Mouse (Mus musculus) heart, adult 8-10 months (tissue): ENCODE data around the gene Gemin5. TPM values are rescaled to one million over a fixed set of nuclear protein-coding genes. Genes with fewer than 3 reads are reported as not detected.
"Not testable (repeated sequence)": the region's sequence is repeated elsewhere in the genome, so short reads cannot be mapped to it uniquely, and the experiment has no call there.

Experiments used
- DNase-seq: peaks from one replicate; pipeline ENCODE4 v3.0.0; 2022; ENCODE audit warnings: low spot score
- total RNA-seq, 4 experiments: library from RNA; stranded (reverse); gene quantifications; 2 replicates each; pipeline ENCODE4 v1.2.4; 2022

Gemin5 gene
- total RNA-seq, 4 experiments from 2014 or later: 8.8 to 9.6 (median 9.2) TPM

- no peak for DNase-seq
These were observed 51.8 kb downstream of the Gemin5 start for GRCm38 (mm10) chr11:58116560-58116959.

GRCm38 (mm10) chr11:58107664-58108337 is 60.5 kb downstream of the Gemin5 start:
- no peak for DNase-seq

- DNase-seq: no peak
These were observed 61.3 kb downstream of the Gemin5 start for GRCm38 (mm10) chr11:58107009-58107408.

- DNase-seq: peak; percentile 33
These were observed 64.0 kb downstream of the Gemin5 start for GRCm38 (mm10) chr11:58104351-58104791.

DNA sequence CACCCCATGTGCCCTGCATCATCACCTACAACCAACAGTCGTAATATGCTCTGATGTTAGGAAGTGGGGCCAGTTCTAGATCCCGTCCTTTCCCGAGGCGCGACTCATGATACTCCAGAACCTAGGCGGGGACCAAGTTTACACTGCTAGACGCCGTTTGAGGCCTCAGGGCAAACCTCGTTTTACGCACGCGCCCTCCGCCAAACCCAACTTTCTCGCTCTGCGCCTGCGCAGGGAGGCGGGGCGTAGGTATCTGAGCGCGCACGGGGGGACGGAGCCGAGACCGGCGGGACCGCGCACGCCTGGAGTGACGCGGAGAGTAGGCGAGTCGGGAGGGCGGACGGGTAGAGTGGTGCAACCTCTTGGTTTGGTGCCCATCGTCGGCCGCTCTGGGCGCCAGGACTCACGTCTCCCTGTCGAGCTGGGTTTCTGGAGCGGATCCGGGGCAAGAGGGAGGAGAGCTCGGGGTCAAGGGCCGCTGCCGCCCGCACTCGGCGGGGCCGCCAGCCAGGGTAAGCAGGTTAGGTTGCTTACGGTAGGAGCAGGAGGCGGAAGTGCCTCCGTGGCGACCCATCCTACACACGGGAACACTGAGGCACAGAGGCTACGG is 64.5 kb downstream of the Gemin5 start, which contains the start of gene Cnot8:
Gene Cnot8 (plus strand): TSS at position 457 of the 610 bp plus-strand sequence.
- DNase-seq: peak; percentile 99

DNA sequence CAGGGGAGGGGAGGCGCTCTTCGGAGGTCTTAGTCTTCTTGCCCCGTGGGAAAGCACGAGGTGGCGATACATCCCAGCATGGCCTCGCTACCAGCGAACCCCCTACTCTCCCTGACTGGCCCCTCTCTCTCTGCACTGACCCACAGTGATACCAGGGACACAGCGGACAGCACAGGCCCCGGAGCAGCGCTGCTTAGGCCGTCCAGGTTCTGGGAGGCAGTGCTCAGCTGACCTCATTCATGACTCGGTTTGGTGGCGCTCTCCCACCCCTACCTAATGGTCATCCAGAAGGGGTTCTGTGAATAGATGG is 65.0 kb downstream of the Gemin5 start:
- no peak for DNase-seq

- no peak for DNase-seq
These were observed 65.6 kb downstream of the Gemin5 start for GRCm38 (mm10) chr11:58102581-58103343.

DNA sequence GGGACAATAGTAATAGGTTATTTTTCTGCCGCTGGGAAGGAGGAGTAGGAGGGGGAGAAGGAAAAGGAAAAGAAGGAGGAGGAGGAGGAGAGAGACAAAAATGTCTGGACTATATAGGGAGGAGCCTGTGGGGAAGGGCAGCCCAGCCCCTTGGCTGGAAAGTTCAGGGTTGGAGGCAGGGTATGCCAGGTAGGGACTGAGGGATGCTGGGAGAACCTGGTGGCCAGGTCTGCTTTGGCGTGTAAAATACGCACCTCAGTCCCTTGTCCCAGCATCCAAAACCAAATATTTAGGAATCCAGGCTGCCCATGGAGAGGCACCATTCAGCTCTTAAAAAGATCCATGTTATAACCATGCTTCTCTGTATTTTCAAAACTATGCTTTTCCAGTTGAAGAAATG is 66.2 kb downstream of the Gemin5 start:
- no peak for DNase-seq

- DNase-seq: no peak
These were observed 67.1 kb downstream of the Gemin5 start for GRCm38 (mm10) chr11:58101194-58101720.

DNA sequence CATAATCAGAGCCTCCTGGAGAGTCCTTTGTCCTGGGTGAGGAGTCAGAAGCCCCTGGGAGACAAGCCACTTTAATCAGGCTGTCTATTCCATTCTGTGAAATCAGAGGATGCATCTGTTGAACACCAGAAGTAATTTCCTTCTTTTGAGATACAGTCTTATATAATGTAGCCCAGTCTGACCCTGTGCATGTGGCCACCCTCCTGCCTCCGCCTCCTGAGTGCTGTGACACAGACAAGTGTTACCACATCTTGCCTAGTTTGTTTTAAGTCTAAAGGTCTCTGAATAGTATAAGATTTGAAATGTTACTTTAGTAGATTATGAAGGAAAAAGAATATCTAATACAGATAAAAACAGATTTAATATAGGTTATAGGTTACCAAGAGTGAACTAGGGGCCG is 68.3 kb downstream of the Gemin5 start:
- DNase-seq: no peak

DNA sequence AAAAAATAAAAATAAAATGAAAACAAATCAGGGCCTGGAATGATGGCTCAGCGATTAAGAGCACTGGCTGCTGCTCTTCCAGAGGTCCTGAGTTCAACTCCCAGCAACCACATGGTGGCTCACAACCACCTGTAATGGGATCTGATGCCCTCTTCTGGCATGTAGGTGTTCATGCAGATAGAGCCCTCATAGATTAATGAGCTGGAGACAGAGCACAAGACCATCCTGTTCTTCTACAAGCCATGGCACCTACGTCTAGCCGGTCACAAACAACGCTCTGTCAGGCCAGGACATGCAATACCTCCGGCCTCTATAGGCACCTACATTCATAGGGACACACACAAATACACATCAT is 70.0 kb downstream of the Gemin5 start:
- not testable (repeated sequence) for DNase-seq

- DNase-seq: no peak
These were observed 70.5 kb downstream of the Gemin5 start for GRCm38 (mm10) chr11:58097621-58098365.

DNA sequence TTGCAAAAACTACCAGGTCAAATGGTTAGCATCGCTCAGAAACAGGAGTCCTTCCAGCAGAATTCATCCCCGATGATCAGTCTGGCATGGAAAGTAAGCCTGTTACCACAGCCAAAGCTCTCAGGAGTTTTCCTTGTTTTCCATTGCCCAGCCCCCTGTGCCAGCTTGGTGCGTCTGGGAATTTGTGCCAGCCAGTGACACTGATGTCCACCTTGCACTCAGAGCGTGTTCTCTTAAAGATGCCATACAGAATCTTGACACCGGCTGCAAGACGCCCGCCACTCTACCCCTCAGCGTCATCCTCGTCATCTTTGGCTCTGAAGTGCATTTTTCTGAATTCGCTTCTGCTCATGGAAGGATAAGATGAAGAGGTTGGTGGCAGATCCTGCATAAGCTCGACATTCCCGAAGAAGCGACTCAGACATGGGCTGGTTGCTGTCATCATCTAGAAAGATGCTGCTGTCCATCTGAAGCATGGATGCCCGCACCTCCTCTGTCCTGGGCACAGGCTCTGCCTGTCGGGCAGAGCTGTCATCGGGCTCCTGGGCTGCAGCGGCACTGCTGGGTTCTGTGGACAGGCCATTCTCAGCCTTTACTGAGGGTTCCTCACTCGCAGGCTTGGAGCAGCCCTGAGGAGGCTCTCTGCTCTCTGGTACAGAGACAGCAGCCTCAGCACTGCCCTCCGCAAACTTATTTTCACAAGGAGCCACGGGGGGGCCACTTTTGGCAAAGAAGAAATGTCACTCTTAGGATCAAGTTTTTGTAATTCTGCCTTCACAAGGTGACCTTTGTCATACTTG is 71.3 kb downstream of the Gemin5 start:
- DNase-seq: no peak

DNA sequence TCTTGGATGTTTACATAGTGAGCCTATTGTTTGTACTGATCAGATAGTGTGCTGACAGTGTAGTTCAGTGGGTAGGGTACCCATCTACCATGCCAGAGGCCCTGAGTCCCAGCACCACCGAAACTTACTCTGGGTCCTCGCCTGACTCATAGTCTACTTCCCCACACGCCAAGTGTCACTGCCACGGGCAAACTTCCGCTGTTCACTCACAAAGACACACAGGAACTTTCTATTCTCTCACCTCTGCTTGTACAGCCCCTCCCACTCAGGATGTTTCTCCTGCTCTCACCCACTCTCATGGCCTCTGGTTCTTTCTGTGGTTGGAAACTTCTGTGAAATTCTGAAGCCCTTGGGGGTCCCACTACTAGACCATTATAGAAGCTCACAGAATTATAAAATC is 72.2 kb downstream of the Gemin5 start:
- DNase-seq: no peak

GRCm38 (mm10) chr11:58095561-58095960 is 72.8 kb downstream of the Gemin5 start:
- no peak for DNase-seq

DNA sequence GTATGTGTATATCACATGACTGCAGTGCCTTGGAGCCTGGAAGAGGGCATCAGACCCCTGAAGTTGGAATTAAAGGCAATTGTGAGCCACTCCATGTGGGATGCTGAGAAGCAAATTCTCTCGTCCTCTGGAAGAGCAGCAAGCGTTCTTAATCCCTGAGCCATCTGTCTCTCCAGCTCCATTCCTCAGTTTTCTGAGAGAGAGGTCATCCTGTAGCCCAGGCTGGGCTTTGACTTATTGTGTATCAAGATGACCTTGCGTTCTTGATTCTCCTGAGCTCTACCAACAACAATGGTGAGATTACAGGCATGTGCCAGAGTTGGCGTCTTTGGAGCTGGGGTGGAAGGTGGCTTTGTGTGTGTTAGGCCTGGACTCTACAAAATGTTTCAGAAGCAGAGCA is 73.6 kb downstream of the Gemin5 start:
- DNase-seq: no peak

GRCm38 (mm10) chr11:58093021-58093528 is 75.3 kb downstream of the Gemin5 start, which contains the start of gene Gm12248:
Gm12248 (minus strand) TSS chr11:58093134.
- peak; percentile 51 for DNase-seq

DNA sequence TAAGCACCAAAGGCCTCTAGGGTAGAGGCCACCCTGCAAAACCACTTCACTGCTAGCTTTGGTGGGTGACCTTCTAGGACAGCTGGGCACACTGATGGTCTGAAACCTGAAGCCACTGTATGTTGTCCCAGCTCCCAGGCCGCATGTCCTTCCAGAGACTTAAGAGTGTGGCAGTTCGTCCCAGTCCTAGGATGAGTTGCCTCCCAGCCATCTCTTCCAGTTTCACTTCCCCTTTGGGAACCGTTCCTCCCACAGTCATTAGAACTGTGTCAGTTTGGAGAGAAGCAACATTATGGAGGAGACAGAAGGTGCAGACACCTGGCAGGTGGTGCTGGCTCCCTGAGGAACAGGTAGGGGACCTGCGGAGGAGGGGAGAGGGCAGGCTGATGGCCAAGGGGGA is 75.8 kb downstream of the Gemin5 start:
- peak; percentile 21 for DNase-seq

- DNase-seq: no peak
These were observed 86.6 kb downstream of the Gemin5 start for GRCm38 (mm10) chr11:58081716-58082115.

GRCm38 (mm10) chr11:58077270-58077669 is 91.1 kb downstream of the Gemin5 start:
- no peak for DNase-seq

DNA sequence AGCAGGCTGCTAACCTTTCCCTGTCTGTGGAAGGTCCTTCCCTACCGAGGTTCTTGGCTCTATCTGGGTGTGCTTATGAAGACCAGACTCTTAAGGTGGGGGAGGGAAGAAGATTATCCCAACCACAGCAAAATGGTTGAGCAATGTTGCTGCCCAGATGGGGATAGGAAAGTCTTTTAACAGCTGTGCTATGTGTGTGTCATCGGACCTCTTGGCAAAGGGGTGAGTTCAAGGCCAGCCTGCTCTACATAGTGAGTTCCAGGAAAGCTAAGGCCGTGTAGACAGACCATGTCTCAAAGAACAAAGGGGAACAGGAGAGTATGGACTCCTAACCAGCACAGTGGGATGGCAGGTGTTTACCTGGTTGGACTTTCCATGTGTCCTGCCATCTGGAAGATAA is 95.4 kb downstream of the Gemin5 start:
- DNase-seq: no peak
